Mouse (Mus musculus) cerebellum, adult 2 months (tissue): ENCODE data around the gene Tuba3a.

Experiments
- CTCF ChIP-seq: fragments of 200-500 bp; IDR thresholded peaks from 2 replicates; pipeline ENCODE4 v1.5.1; 2011; ENCODE audit warnings: low read depth, mild to moderate bottlenecking, control low read depth, low read length, moderate library complexity, borderline replicate concordance; ENCODE audit not compliant: insufficient read depth
- POLR2A ChIP-seq: fragments of 200-500 bp; IDR thresholded peaks from 2 replicates; pipeline ENCODE4 v1.6.1; 2011; ENCODE audit warnings: low read length, control low read depth, borderline replicate concordance; ENCODE audit not compliant: insufficient read depth

DNA sequence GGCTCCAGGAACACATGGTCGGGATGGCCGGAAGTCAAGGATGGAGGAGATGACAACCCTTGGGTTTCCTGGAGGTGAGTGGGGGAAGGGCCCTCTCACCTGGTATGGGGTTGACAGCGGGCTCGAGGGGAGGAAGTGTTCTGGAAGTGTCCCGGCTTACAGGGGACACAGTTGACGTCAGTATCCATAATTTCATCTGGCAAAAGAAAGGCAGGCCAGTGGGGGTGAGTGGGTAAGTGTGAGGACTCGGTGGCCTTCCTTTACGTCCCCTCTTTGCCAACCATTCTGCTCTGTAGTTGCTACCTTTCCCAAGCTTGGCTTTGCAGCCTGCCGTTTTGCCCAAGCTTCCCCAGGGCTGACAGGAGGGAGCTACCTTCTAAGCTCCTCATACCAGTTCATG, 26.3 kb upstream of the Tuba3a start:
- TF ChIP-seq CTCF (no peak), POLR2A (no peak)
